Mouse (Mus musculus) forebrain, embryonic 12.5 days (tissue): Measurements from ENCODE around the gene Zfp598. TPM values are rescaled to one million over a fixed set of nuclear protein-coding genes. Genes with fewer than 3 reads are reported as not detected.

Experiments used
- ATAC-seq: fragments of 200-750 bp; cut with Nextera tagmentation; 2 replicates; pipeline ENCODE4 v1.8.0; 2017; ENCODE audit warnings: moderate TSS enrichment; ENCODE audit not compliant: low FRiP score
- H3K27ac ChIP-seq: fragments of 300-500 bp; sonication (generic); 2 replicates; pipeline ENCODE4 v1.5.1; 2016; ENCODE audit warnings: mild to moderate bottlenecking
- H3K27me3 ChIP-seq: fragments of 300-500 bp; sonication (generic); 2 replicates; pipeline ENCODE4 v1.6.1; 2016; ENCODE audit warnings: mild to moderate bottlenecking
- H3K36me3 ChIP-seq: fragments of 300-500 bp; sonication (generic); replicated peaks from 2 replicates; pipeline ENCODE4 v1.6.1; 2016; ENCODE audit warnings: mild to moderate bottlenecking
- H3K4me1 ChIP-seq: fragments of 300-500 bp; sonication (generic); 2 replicates; pipeline ENCODE4 v1.6.1; 2016
- H3K4me2 ChIP-seq: fragments of 300-500 bp; sonication (generic); 2 replicates; pipeline ENCODE4 v1.6.1; 2016; ENCODE audit warnings: mild to moderate bottlenecking, moderate library complexity
- H3K4me3 ChIP-seq: fragments of 300-500 bp; sonication (generic); replicated peaks from 2 replicates; pipeline ENCODE4 v1.5.1; 2016; ENCODE audit warnings: mild to moderate bottlenecking
- H3K9ac ChIP-seq: fragments of 300-500 bp; sonication (generic); 2 replicates; pipeline ENCODE4 v1.6.1; 2016; ENCODE audit warnings: mild to moderate bottlenecking
- H3K9me3 ChIP-seq: fragments of 300-500 bp; sonication (generic); 2 replicates; pipeline ENCODE4 v1.6.1; 2016
- WGBS: fragments of 180-500 bp; shearing (Covaris S2); methylation state at CpG from one replicate; pipeline ENCODE4 v1.1.7; 2016; 5-methylcytosine and 5-hydroxymethylcytosine counted together
- polyA plus RNA-seq: library from polyadenylated mRNA; unstranded; fragments of >200 nt; fragmentation: Nextera tagmentation; extraction: Ambion mirVana; gene quantifications from 2 replicates; pipeline ENCODE4 v1.2.1, GENCODE M21; 2016

The Zfp598 gene
- polyA plus RNA-seq, 1 experiment from 2014 or later: 25.5 TPM

GRCm38 (mm10) chr17:24696011-24696697, 26.7 kb downstream of the Zfp598 start, which contains the start of the genes Gfer and Noxo1:
TSS of gene Gfer (minus strand) at chr17:24696156.
TSS of gene Noxo1 (plus strand) at chr17:24696234.
- Histone ChIP-seq H3K36me3 (peaks cover 33% of the 10 kb centered on the region), H3K4me1 (peaks cover 31% of the 10 kb centered on the region), H3K4me2 (peak within 1 kb of the TSS; percentile 78), H3K9ac (peak within 1 kb of the TSS; percentile 85), H3K27ac (peak within 1 kb of the TSS; percentile 90), H3K9me3 (no peaks in the 10 kb centered on the region), H3K4me3 (peak within 1 kb of the TSS; percentile 83), H3K27me3 (peaks cover under 1% of the 10 kb centered on the region; the same call in 1 of the 2 replicates)
- WGBS: under 1% methylated on average over 70 of the region's 76 CpGs
- ATAC-seq: peak; percentile 93

GRCm38 (mm10) chr17:24697985-24698384, 28.5 kb downstream of the Zfp598 start:
- no peak for ATAC-seq
- no peak overlapping the region for H3K27ac ChIP-seq
- H3K4me3 ChIP-seq: no peak overlapping the region
- H3K36me3 ChIP-seq: peaks cover 41% of the 10 kb centered on the region
- H3K4me2 ChIP-seq: no peak overlapping the region
- no peaks in the 10 kb centered on the region; the same call in 1 of the 2 replicates for H3K27me3 ChIP-seq
- H3K4me1 ChIP-seq: peaks cover 31% of the 10 kb centered on the region
- H3K9ac ChIP-seq: no peak overlapping the region
- no peaks in the 10 kb centered on the region for H3K9me3 ChIP-seq
- 11% methylated on average over 5 of the region's 5 CpGs for WGBS

GRCm38 (mm10) chr17:24698715-24699114, 29.2 kb downstream of the Zfp598 start:
- Histone ChIP-seq H3K4me1 (peaks cover 31% of the 10 kb centered on the region), H3K4me2 (no peak overlapping the region), H3K27me3 (no peaks in the 10 kb centered on the region; the same call in 1 of the 2 replicates), H3K27ac (no peak overlapping the region), H3K9me3 (no peaks in the 10 kb centered on the region), H3K4me3 (no peak overlapping the region), H3K36me3 (peaks cover 41% of the 10 kb centered on the region), H3K9ac (no peak overlapping the region)
- no peak for ATAC-seq
- 76% methylated on average over 9 of the region's 9 CpGs for WGBS

- peaks cover 49% of the 10 kb centered on the region for H3K36me3 ChIP-seq
- peaks cover 29% of the 10 kb centered on the region for H3K4me1 ChIP-seq
- WGBS: 72% methylated on average over 2 of the region's 2 CpGs
- no peak for ATAC-seq
- H3K27ac ChIP-seq: no peak overlapping the region
- H3K4me3 ChIP-seq: no peak overlapping the region
- no peaks in the 10 kb centered on the region for H3K9me3 ChIP-seq
- no peak overlapping the region for H3K9ac ChIP-seq
- H3K4me2 ChIP-seq: no peak overlapping the region
- H3K27me3 ChIP-seq: no peaks in the 10 kb centered on the region; the same call in 1 of the 2 replicates
Measured at GRCm38 (mm10) chr17:24699473-24699872, 30.0 kb downstream of the Zfp598 start.

- Histone ChIP-seq H3K36me3 (peaks cover 60% of the 10 kb centered on the region), H3K4me1 (peaks cover 24% of the 10 kb centered on the region), H3K4me3 (no peak overlapping the region), H3K27me3 (no peaks in the 10 kb centered on the region; the same call in 1 of the 2 replicates), H3K9me3 (no peaks in the 10 kb centered on the region), H3K4me2 (no peak overlapping the region), H3K27ac (no peak overlapping the region), H3K9ac (no peak overlapping the region)
- 92% methylated on average over 9 of the region's 9 CpGs for WGBS
- ATAC-seq: no peak
Measured at GRCm38 (mm10) chr17:24701251-24701650, 31.8 kb downstream of the Zfp598 start.

GRCm38 (mm10) chr17:24705821-24706220, 36.3 kb downstream of the Zfp598 start:
- no peak for ATAC-seq
- Histone ChIP-seq H3K4me2 (peak overlapping the region; percentile 87; the same call in 1 of the 2 replicates), H3K27me3 (no peaks in the 10 kb centered on the region), H3K9ac (0 out of 2 replicates have a peak overlapping the region, but pooled peaks have one; percentile 12), H3K9me3 (no peaks in the 10 kb centered on the region), H3K4me3 (peak overlapping the region; percentile 81; the same call in 1 of the 2 replicates), H3K27ac (no peak overlapping the region), H3K4me1 (peaks cover 17% of the 10 kb centered on the region), H3K36me3 (peaks cover 45% of the 10 kb centered on the region)
- 95% methylated on average over 3 of the region's 3 CpGs for WGBS

GRCm38 (mm10) chr17:24706982-24707800, 37.7 kb downstream of the Zfp598 start, which contains the start of gene Tbl3:
TSS of gene Tbl3 (minus strand) at chr17:24707660.
- Histone ChIP-seq H3K4me2 (peak within 1 kb of the TSS; percentile 87), H3K4me3 (peak within 1 kb of the TSS; percentile 81), H3K27ac (peak within 1 kb of the TSS; percentile 82), H3K27me3 (no peaks in the 10 kb centered on the region), H3K9ac (peak within 1 kb of the TSS; percentile 75), H3K4me1 (peaks cover 17% of the 10 kb centered on the region), H3K36me3 (peaks cover 31% of the 10 kb centered on the region), H3K9me3 (no peaks in the 10 kb centered on the region)
- peak; percentile 90 for ATAC-seq
- 4% methylated on average over 32 of the region's 32 CpGs for WGBS

GRCm38 (mm10) chr17:24707801-24708425, 38.4 kb downstream of the Zfp598 start:
- peak overlapping the region; percentile 75 for H3K9ac ChIP-seq
- peak; percentile 66 for ATAC-seq
- H3K36me3 ChIP-seq: peaks cover 25% of the 10 kb centered on the region
- 5% methylated on average over 24 of the region's 24 CpGs for WGBS
- H3K4me3 ChIP-seq: peak overlapping the region; percentile 81
- peak overlapping the region; percentile 82 for H3K27ac ChIP-seq
- no peaks in the 10 kb centered on the region for H3K27me3 ChIP-seq
- H3K4me2 ChIP-seq: peak overlapping the region; percentile 87
- peaks cover 17% of the 10 kb centered on the region for H3K4me1 ChIP-seq
- no peaks in the 10 kb centered on the region for H3K9me3 ChIP-seq

GRCm38 (mm10) chr17:24708646-24709045, 39.2 kb downstream of the Zfp598 start:
- 33% methylated on average over 2 of the region's 2 CpGs for WGBS
- Histone ChIP-seq H3K4me3 (no peak overlapping the region), H3K4me2 (no peak overlapping the region; the same call in 1 of the 2 replicates), H3K9ac (no peak overlapping the region), H3K36me3 (peaks cover 19% of the 10 kb centered on the region), H3K27ac (no peak overlapping the region), H3K4me1 (peaks cover 17% of the 10 kb centered on the region), H3K27me3 (no peaks in the 10 kb centered on the region), H3K9me3 (no peaks in the 10 kb centered on the region)
- no peak for ATAC-seq

GRCm38 (mm10) chr17:24715556-24715955, 46.1 kb downstream of the Zfp598 start:
- Histone ChIP-seq H3K4me1 (peaks cover 13% of the 10 kb centered on the region), H3K4me2 (no peak overlapping the region), H3K9ac (no peak overlapping the region), H3K36me3 (peaks cover 22% of the 10 kb centered on the region), H3K27ac (no peak overlapping the region), H3K9me3 (no peaks in the 10 kb centered on the region), H3K27me3 (no peaks in the 10 kb centered on the region), H3K4me3 (no peak overlapping the region)
- no peak for ATAC-seq
- 43% methylated on average over 6 of the region's 6 CpGs for WGBS

GRCm38 (mm10) chr17:24716166-24716682, 46.7 kb downstream of the Zfp598 start:
- Histone ChIP-seq H3K4me1 (peaks cover 17% of the 10 kb centered on the region), H3K36me3 (peaks cover 24% of the 10 kb centered on the region), H3K27ac (no peak overlapping the region), H3K4me3 (no peak overlapping the region), H3K9ac (no peak overlapping the region), H3K9me3 (no peaks in the 10 kb centered on the region), H3K4me2 (no peak overlapping the region), H3K27me3 (no peaks in the 10 kb centered on the region)
- no peak for ATAC-seq
- WGBS: 98% methylated on average over 15 of the region's 15 CpGs
